Mouse (Mus musculus) layer of hippocampus, postnatal 36 days (tissue): ENCODE measurements at regions not wholly inside any gene's neighbourhood (a gene's known extent, or its start where the extent isn't known, plus 50 kb on each side); places are given as distances from the start of the nearest gene placed in this dataset.

Experiments used
- DNase-seq, 2 experiments: peaks; one replicate each; pipeline ENCODE4 v3.0.0; 2022

- no peak for DNase-seq
Observed at GRCm38 (mm10) chr5:43339671-43340070, 106.7 kb downstream of the Cpeb2 start.

- no peak for DNase-seq
Observed at GRCm38 (mm10) chr5:43341475-43341874, 108.5 kb downstream of the Cpeb2 start.

GRCm38 (mm10) chr5:43344441-43344840 is 111.5 kb downstream of the Cpeb2 start:
- DNase-seq, result no peak

GRCm38 (mm10) chr5:43350987-43351386 is 118.0 kb downstream of the Cpeb2 start:
- no peak for DNase-seq

GRCm38 (mm10) chr5:43353021-43353990 is 120.3 kb downstream of the Cpeb2 start:
- DNase-seq, result peak in 1 of 2 experiments; percentile 4

GRCm38 (mm10) chr5:43354351-43354942 is 121.5 kb downstream of the Cpeb2 start:
- no peak for DNase-seq

- DNase-seq, result peak; percentile 75 to 77
Observed at GRCm38 (mm10) chr5:43355026-43355580, 122.1 kb downstream of the Cpeb2 start.

- no peak for DNase-seq
Observed at GRCm38 (mm10) chr5:43355832-43356231, 122.9 kb downstream of the Cpeb2 start.

- no peak for DNase-seq
Observed at GRCm38 (mm10) chr5:43357100-43357680, 124.2 kb downstream of the Cpeb2 start.

GRCm38 (mm10) chr5:43357901-43358300 is 124.9 kb downstream of the Cpeb2 start:
- DNase-seq, result no peak

GRCm38 (mm10) chr5:43358928-43359765 is 126.2 kb downstream of the Cpeb2 start:
- no peak for DNase-seq

- DNase-seq, result no peak
Observed at GRCm38 (mm10) chr5:43360298-43360697, 127.3 kb downstream of the Cpeb2 start.

GRCm38 (mm10) chr5:43361026-43361425 is 128.1 kb downstream of the Cpeb2 start:
- DNase-seq, result no peak

GRCm38 (mm10) chr5:43372385-43372784 is 139.4 kb downstream of the Cpeb2 start:
- DNase-seq, result no peak

- DNase-seq, result peak in 1 of 2 experiments; percentile 12
Observed at GRCm38 (mm10) chr5:43384689-43385375, 130.5 kb upstream of the C1qtnf7 start.

GRCm38 (mm10) chr5:43390997-43391396 is 124.3 kb upstream of the C1qtnf7 start:
- DNase-seq, result no peak

GRCm38 (mm10) chr5:43391412-43392029 is 123.8 kb upstream of the C1qtnf7 start:
- DNase-seq, result peak; percentile 26 to 36

GRCm38 (mm10) chr5:43392908-43393545 is 122.3 kb upstream of the C1qtnf7 start:
- no peak for DNase-seq

- DNase-seq, result no peak
Observed at GRCm38 (mm10) chr5:43417259-43417658, 98.1 kb upstream of the C1qtnf7 start.
